Mouse (Mus musculus) MEL (cell line): Measurements from ENCODE around the gene Scaf11. TPM values are rescaled to one million over a fixed set of nuclear protein-coding genes. Genes with fewer than 3 reads are reported as not detected.

ENCODE experiments used
- DNase-seq: peaks from one replicate; pipeline ENCODE4 v3.0.0; 2011; ENCODE audit warnings: low read depth, low spot score
- H3K27ac ChIP-seq: 2 replicates; pipeline ENCODE4 v1.5.1; 2012; ENCODE audit warnings: low read depth, mild to moderate bottlenecking, control low read depth, low read length, moderate library complexity; ENCODE audit not compliant: control insufficient read depth
- H3K27me3 ChIP-seq, 2 experiments: fragments of 150-350 bp in 1 of 2; sonication (generic) in 1 of 2; 2 replicates each; pipeline ENCODE4 v1.6.1; 2012; ENCODE audit warnings: low read length in 2 of 2, mild to moderate bottlenecking in 2 of 2, improper control_type of control experiment in 1 of 2, moderate library complexity in 1 of 2; ENCODE audit not compliant: insufficient read depth in 2 of 2, control insufficient read depth in 1 of 2
- H3K36me3 ChIP-seq, 2 experiments: 2 replicates each; pipeline ENCODE4 v1.6.1; 2012 to 2014; ENCODE audit warnings: low read length in 2 of 2, improper control_type of control experiment in 1 of 2, inconsistent platforms in 1 of 2, mild to moderate bottlenecking in 1 of 2; ENCODE audit not compliant: insufficient read depth in 2 of 2, control insufficient read depth in 1 of 2
- H3K4me1 ChIP-seq, 2 experiments: fragments of 150-350 bp in 1 of 2; sonication (generic) in 1 of 2; 2 replicates each; pipeline ENCODE4 v1.6.1; 2012; ENCODE audit warnings: low read length in 2 of 2, improper control_type of control experiment in 1 of 2, mild to moderate bottlenecking in 1 of 2; ENCODE audit not compliant: insufficient read depth in 2 of 2, control insufficient read depth in 1 of 2
- H3K4me3 ChIP-seq, 2 experiments: fragments of 150-350 bp in 1 of 2; sonication (generic) in 1 of 2; 2 replicates each; pipeline ENCODE4 v1.5.1; 2012; ENCODE audit warnings: low read depth in 2 of 2, low read length in 2 of 2, mild to moderate bottlenecking in 2 of 2, moderate library complexity in 2 of 2, control low read depth in 1 of 2, improper control_type of control experiment in 1 of 2; ENCODE audit not compliant: control insufficient read depth in 1 of 2, insufficient read depth in 1 of 2
- H3K79me2 ChIP-seq: 2 replicates; pipeline ENCODE4 v1.6.1; 2012; ENCODE audit warnings: mild to moderate bottlenecking, low read length, moderate library complexity; ENCODE audit not compliant: control insufficient read depth, poor library complexity, insufficient read depth
- H3K9ac ChIP-seq: 2 replicates; pipeline ENCODE4 v1.6.1; 2012; ENCODE audit warnings: low read depth, mild to moderate bottlenecking, control low read depth, low read length, moderate library complexity; ENCODE audit not compliant: control insufficient read depth, poor library complexity, severe bottlenecking
- H3K9me3 ChIP-seq: fragments of 150-350 bp; sonication (generic); replicated peaks from 2 replicates; pipeline ENCODE4 v1.6.1; 2012; ENCODE audit warnings: mild to moderate bottlenecking, low read length, improper control_type of control experiment, moderate library complexity; ENCODE audit not compliant: insufficient read depth
- EP300 ChIP-seq, 2 experiments: IDR thresholded peaks; 2 replicates each; pipeline ENCODE4 v1.6.1; 2011; ENCODE audit warnings: improper control_type of control experiment in 2 of 2, low read length in 2 of 2, low read depth in 1 of 2, mild to moderate bottlenecking in 1 of 2
- GABPA ChIP-seq: IDR thresholded peaks from 2 replicates; pipeline ENCODE4 v1.6.1; 2012; ENCODE audit warnings: low read depth, mild to moderate bottlenecking, inconsistent platforms, low read length, improper control_type of control experiment, moderate library complexity
- HCFC1 ChIP-seq: IDR thresholded peaks from 2 replicates; pipeline ENCODE4 v1.6.1; 2012; ENCODE audit warnings: low read depth, mild to moderate bottlenecking, inconsistent platforms, low read length, improper control_type of control experiment, moderate library complexity
- JUND ChIP-seq: IDR thresholded peaks from 2 replicates; pipeline ENCODE4 v1.6.1; 2011; ENCODE audit warnings: low read depth, mild to moderate bottlenecking, improper control_type of control experiment, low read length
- KAT2A ChIP-seq: conservative IDR thresholded peaks from 2 replicates; pipeline ENCODE4 v1.6.1; 2012; ENCODE audit warnings: low read depth, low read length, improper control_type of control experiment, inconsistent platforms
- MAZ ChIP-seq: IDR thresholded peaks from 2 replicates; pipeline ENCODE4 v1.6.1; 2012; ENCODE audit warnings: low read depth, mild to moderate bottlenecking, inconsistent platforms, low read length, improper control_type of control experiment
- MEF2A ChIP-seq: IDR thresholded peaks from 2 replicates; pipeline ENCODE4 v1.6.1; 2014; ENCODE audit warnings: low read depth, mild to moderate bottlenecking, inconsistent platforms, low read length, improper control_type of control experiment; ENCODE audit not compliant: poor library complexity, insufficient replicate concordance, severe bottlenecking; ENCODE audit errors: extremely low read depth
- MXI1 ChIP-seq: IDR thresholded peaks from 2 replicates; pipeline ENCODE4 v1.6.1; 2011; ENCODE audit warnings: mild to moderate bottlenecking, low read depth, low read length, improper control_type of control experiment
- NRF1 ChIP-seq: IDR thresholded peaks from 2 replicates; pipeline ENCODE4 v1.6.1; 2014; ENCODE audit warnings: low read depth, mild to moderate bottlenecking, inconsistent platforms, low read length, improper control_type of control experiment, moderate library complexity; ENCODE audit not compliant: poor library complexity, insufficient read depth, severe bottlenecking
- POLR2AphosphoS2 ChIP-seq: IDR thresholded peaks from 2 replicates; pipeline ENCODE4 v1.6.1; 2011; ENCODE audit warnings: low read length, improper control_type of control experiment
- POLR2AphosphoS5 ChIP-seq: IDR thresholded peaks from 2 replicates; pipeline ENCODE4 v1.6.1; 2012; ENCODE audit warnings: low read depth, borderline replicate concordance, mild to moderate bottlenecking, inconsistent platforms, low read length, moderate library complexity, mixed read lengths
- RCOR1 ChIP-seq: IDR thresholded peaks from 2 replicates; pipeline ENCODE4 v1.6.1; 2012; ENCODE audit warnings: low read depth, mild to moderate bottlenecking, inconsistent platforms, low read length, improper control_type of control experiment
- SMC3 ChIP-seq: IDR thresholded peaks from 2 replicates; pipeline ENCODE4 v1.6.1; 2011; ENCODE audit warnings: low read depth, low read length, improper control_type of control experiment
- TAL1 ChIP-seq: IDR thresholded peaks from 2 replicates; pipeline ENCODE4 v1.6.1; 2012; ENCODE audit warnings: mild to moderate bottlenecking, inconsistent platforms, low read length, moderate library complexity, mixed read lengths
- TCF12 ChIP-seq: IDR thresholded peaks from 2 replicates; pipeline ENCODE4 v1.6.1; 2014; ENCODE audit warnings: low read depth, mild to moderate bottlenecking, inconsistent platforms, low read length, improper control_type of control experiment, moderate library complexity
- USF2 ChIP-seq, 2 experiments: IDR thresholded peaks; 2 replicates each; pipeline ENCODE4 v1.6.1; 2011 to 2012; ENCODE audit warnings: improper control_type of control experiment in 2 of 2, low read length in 2 of 2, borderline replicate concordance in 1 of 2, inconsistent platforms in 1 of 2, low read depth in 1 of 2, mild to moderate bottlenecking in 1 of 2; ENCODE audit not compliant: insufficient read depth in 1 of 2
- ZKSCAN1 ChIP-seq: IDR thresholded peaks from 2 replicates; pipeline ENCODE4 v1.6.1; 2012; ENCODE audit warnings: low read depth, mild to moderate bottlenecking, inconsistent platforms, low read length, improper control_type of control experiment, moderate library complexity
- ZMIZ1 ChIP-seq: IDR thresholded peaks from 2 replicates; pipeline ENCODE4 v1.6.1; 2012; ENCODE audit warnings: low read depth, mild to moderate bottlenecking, inconsistent platforms, low read length, improper control_type of control experiment, moderate library complexity
- polyA plus RNA-seq, 2 experiments: library from polyadenylated mRNA; stranded (reverse) in 1 of 2; unstranded in 1 of 2; fragments of >175 nt in 1 of 2; fragments of >200 nt in 1 of 2; gene quantifications; 2 replicates each; pipeline versions ENCODE4 v1.2.1 to v1.2.4; 2012; ENCODE audit warnings: low replicate concordance in 2 of 2, low read depth in 1 of 2; ENCODE audit not compliant: insufficient read length in 2 of 2, insufficient read depth in 1 of 2, missing spikeins in 1 of 2
- total RNA-seq: library from RNA; depleted of rRNA; stranded (reverse); fragments of 300-350 nt; gene quantifications from 2 replicates; pipeline ENCODE4 v1.2.3, GENCODE M21; 2012

Scaf11 gene
- total and polyA plus RNA-seq, 3 experiments = 137 to 242 (median 165) TPM

DNA sequence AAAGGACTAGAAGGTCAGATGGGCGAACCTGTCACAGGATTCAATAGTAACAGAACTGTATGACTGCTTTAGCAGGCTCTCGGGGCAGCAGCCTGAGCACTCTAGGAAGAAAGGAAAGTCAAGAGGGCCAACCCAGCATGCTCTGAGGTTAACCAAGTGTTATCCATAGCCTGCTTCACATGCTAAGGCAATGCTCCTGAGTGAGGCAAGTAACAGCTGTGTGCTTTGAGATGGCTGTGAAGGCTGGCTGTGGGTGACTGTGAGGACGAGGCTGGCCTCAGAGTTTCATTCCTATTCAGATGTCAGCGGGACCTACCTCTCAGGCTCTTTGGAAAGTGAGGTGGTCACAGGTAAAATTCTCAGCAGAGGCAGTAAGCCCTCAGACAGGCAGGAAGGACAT, 54.4 kb downstream of the Scaf11 start:
- H3K27me3 ChIP-seq = no peaks in the 10 kb centered on the region
- H3K36me3 ChIP-seq = no peaks in the 10 kb centered on the region; a peak in 2 of 4 replicates
- no peak overlapping the region for H3K9ac ChIP-seq
- no peak overlapping the region for H3K4me3 ChIP-seq
- DNase-seq = no peak
- H3K79me2 ChIP-seq = no peaks in the 10 kb centered on the region
- no peak overlapping the region for H3K27ac ChIP-seq
- peak; percentile 21; the same call in 1 of the 2 replicates for TF ChIP-seq POLR2AphosphoS5
- no peak for TF ChIP-seq TCF12
- TF ChIP-seq NRF1 = no peak
- no peak for TF ChIP-seq RCOR1
- TF ChIP-seq ZKSCAN1 = no peak
- no peak for TF ChIP-seq KAT2A
- peak; percentile 64; the same call in 1 of the 2 replicates for TF ChIP-seq POLR2AphosphoS2
- no peak for TF ChIP-seq SMC3
- peak; percentile 32; the same call in 1 of the 2 replicates for TF ChIP-seq ZMIZ1
- TF ChIP-seq USF2 (IDR thresholded peaks at IDR 0.05; ENCODE audit: borderline replicate concordance in 1 of 2, insufficient read depth in 1 of 2, low read depth in 1 of 2, low read length in 2 of 2) = no peak
- no peak for TF ChIP-seq GABPA
- no peak for TF ChIP-seq EP300 (IDR thresholded peaks at IDR 0.05; ENCODE audit: low read depth in 1 of 2, low read length in 2 of 2)
- TF ChIP-seq MEF2A = no peak
- TF ChIP-seq TAL1 = no peak
- no peak for TF ChIP-seq MAZ
- no peaks in the 10 kb centered on the region for H3K4me1 ChIP-seq
- no peaks in the 10 kb centered on the region for H3K9me3 ChIP-seq

DNA sequence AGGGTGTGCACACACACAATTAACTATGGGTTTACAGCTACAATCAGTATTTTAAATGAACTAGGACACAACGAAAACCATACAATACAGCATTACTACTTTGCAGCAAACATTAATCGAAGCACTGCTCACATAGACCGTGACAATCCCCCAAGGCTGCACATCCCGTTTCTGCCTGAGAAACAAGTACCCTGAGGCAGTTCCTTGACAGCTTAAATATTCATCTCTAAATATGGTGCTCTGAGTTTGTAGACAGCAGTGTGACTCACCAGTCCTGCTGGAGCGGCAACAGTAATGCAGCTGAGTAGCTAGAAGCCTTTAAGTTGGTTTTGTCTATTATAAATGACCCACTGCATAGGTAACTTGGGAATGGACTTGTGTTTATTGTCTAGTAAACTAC, 55.1 kb downstream of the Scaf11 start:
- Histone ChIP-seq H3K9me3 (no peaks in the 10 kb centered on the region), H3K27ac (no peak overlapping the region), H3K9ac (no peak overlapping the region), H3K27me3 (no peaks in the 10 kb centered on the region), H3K4me1 (no peaks in the 10 kb centered on the region), H3K79me2 (no peaks in the 10 kb centered on the region), H3K36me3 (no peaks in the 10 kb centered on the region; a peak in 2 of 4 replicates), H3K4me3 (no peak overlapping the region)
- 0 out of 2 replicates have a peak, but pooled peaks have one; percentile 1 for TF ChIP-seq ZMIZ1
- no peak for TF ChIP-seq JUND
- no peak for TF ChIP-seq MXI1
- no peak for TF ChIP-seq NRF1
- no peak for TF ChIP-seq HCFC1
- DNase-seq = no peak
